Mouse (Mus musculus): ENCODE measurements around the gene Oas1e. TPM values are rescaled to one million over a fixed set of nuclear protein-coding genes. Genes with fewer than 3 reads are reported as not detected.
A peak's percentile ranks its signal among the peaks of the same experiment; 100 is the strongest.

Oas1e gene
- total and polyA plus RNA-seq, 3 experiments, result not detected

GRCm38 (mm10) chr5:120777478-120777877 lies 17.9 kb downstream of the Oas1e start, which contains the start of gene Oas3:
Gene Oas3 (minus strand): TSS chr5:120777661.
- ATAC-seq (ENCODE audit: extremely low read depth, insufficient number of reproducible peaks, low FRiP score, poor library complexity, severe bottlenecking) (no peak), DNase-seq (ENCODE audit: low spot score) (no peak)
- Histone ChIP-seq H3K9me3 (replicated peaks) (no peaks in the 10 kb centered on the region), H3K36me3 (replicated peaks) (no peaks in the 10 kb centered on the region), H3K27me3 (ENCODE audit: insufficient read depth, low read length) (0 out of 2 replicates have a peak, but pooled peaks cover 4% of the 10 kb centered on the region), H3K4me1 (ENCODE audit: insufficient read depth, low read depth, low read length) (peaks cover 32% of the 10 kb centered on the region), H3K4me3 (ENCODE audit: low read depth, low read length) (peak within 1 kb of the TSS; percentile 45; the same call in 1 of the 2 replicates)
- TF ChIP-seq GATA1 (IDR thresholded peaks at IDR 0.05; ENCODE audit: borderline replicate concordance, low read length), result no peak

- no peaks in the 10 kb centered on the region for H3K9me3 ChIP-seq (replicated peaks)
- TF ChIP-seq POLR2AphosphoS5 (IDR thresholded peaks at IDR 0.05; ENCODE audit: insufficient replicate concordance, low read depth, low read length) (no peak), CTCF (IDR thresholded peaks at IDR 0.05; ENCODE audit: low read depth, low read length) (no peak)
- no peaks in the 10 kb centered on the region for H3K36me3 ChIP-seq (replicated peaks)
- DNase-seq (ENCODE audit: low spot score) (no peak), ATAC-seq (ENCODE audit: extremely low read depth, insufficient number of reproducible peaks, low FRiP score, poor library complexity, severe bottlenecking) (no peak)
- peaks cover 32% of the 10 kb centered on the region for H3K4me1 ChIP-seq (ENCODE audit: insufficient read depth, low read depth, low read length)
- no peak overlapping the region for H3K4me3 ChIP-seq (ENCODE audit: low read depth, low read length)
- H3K27me3 ChIP-seq (ENCODE audit: insufficient read depth, low read length), result 0 out of 2 replicates have a peak, but pooled peaks cover 4% of the 10 kb centered on the region
Measured at GRCm38 (mm10) chr5:120776801-120777200, 18.5 kb downstream of the Oas1e start.

GRCm38 (mm10) chr5:120775287-120775985 lies 19.9 kb downstream of the Oas1e start:
- no peak overlapping the region; the same call in 1 of the 2 replicates for H3K4me3 ChIP-seq (ENCODE audit: low read depth, low read length)
- peaks cover 32% of the 10 kb centered on the region for H3K4me1 ChIP-seq (ENCODE audit: insufficient read depth, low read depth, low read length)
- no peaks in the 10 kb centered on the region for H3K36me3 ChIP-seq (replicated peaks)
- peaks cover 6% of the 10 kb centered on the region; the same call in 1 of the 2 replicates for H3K27me3 ChIP-seq (ENCODE audit: insufficient read depth, low read length)
- no peak for DNase-seq (ENCODE audit: low spot score)
- TF ChIP-seq CTCF (IDR thresholded peaks at IDR 0.05; ENCODE audit: low read depth, low read length), result no peak
- TF ChIP-seq POLR2AphosphoS5 (IDR thresholded peaks at IDR 0.05; ENCODE audit: insufficient replicate concordance, low read depth, low read length), result no peak
- H3K9me3 ChIP-seq (replicated peaks), result no peaks in the 10 kb centered on the region
- ATAC-seq (ENCODE audit: extremely low read depth, insufficient number of reproducible peaks, low FRiP score, poor library complexity, severe bottlenecking), result peak; percentile 65

GRCm38 (mm10) chr5:120769396-120769795 lies 25.9 kb downstream of the Oas1e start:
- Histone ChIP-seq H3K4me3 (ENCODE audit: low read depth, low read length) (no peak overlapping the region), H3K9me3 (replicated peaks) (no peaks in the 10 kb centered on the region), H3K36me3 (replicated peaks) (no peaks in the 10 kb centered on the region), H3K4me1 (ENCODE audit: insufficient read depth, low read depth, low read length) (no peaks in the 10 kb centered on the region), H3K27me3 (ENCODE audit: insufficient read depth, low read length) (peaks cover 9% of the 10 kb centered on the region; the same call in 1 of the 2 replicates)
- no peak for TF ChIP-seq TAL1 (conservative IDR thresholded peaks at IDR 0.05; ENCODE audit: low read depth, low read length)
- TF ChIP-seq GATA2 (IDR thresholded peaks at IDR 0.05; ENCODE audit: borderline replicate concordance, low read depth, low read length), result no peak
- TF ChIP-seq POLR2AphosphoS5 (IDR thresholded peaks at IDR 0.05; ENCODE audit: insufficient replicate concordance, low read depth, low read length), result no peak
- TF ChIP-seq CTCF (IDR thresholded peaks at IDR 0.05; ENCODE audit: low read depth, low read length), result no peak
- no peak for TF ChIP-seq GATA1 (IDR thresholded peaks at IDR 0.05; ENCODE audit: borderline replicate concordance, low read length)
- DNase-seq (ENCODE audit: low spot score) (no peak), ATAC-seq (ENCODE audit: extremely low read depth, insufficient number of reproducible peaks, low FRiP score, poor library complexity, severe bottlenecking) (no peak)

GRCm38 (mm10) chr5:120765010-120765409 lies 30.3 kb downstream of the Oas1e start:
- DNase-seq (ENCODE audit: low spot score) (no peak), ATAC-seq (ENCODE audit: extremely low read depth, insufficient number of reproducible peaks, low FRiP score, poor library complexity, severe bottlenecking) (no peak)
- no peak for TF ChIP-seq CTCF (IDR thresholded peaks at IDR 0.05; ENCODE audit: low read depth, low read length)
- no peak for TF ChIP-seq GATA2 (IDR thresholded peaks at IDR 0.05; ENCODE audit: borderline replicate concordance, low read depth, low read length)
- TF ChIP-seq POLR2AphosphoS5 (IDR thresholded peaks at IDR 0.05; ENCODE audit: insufficient replicate concordance, low read depth, low read length), result no peak
- no peak for TF ChIP-seq GATA1 (IDR thresholded peaks at IDR 0.05; ENCODE audit: borderline replicate concordance, low read length)
- no peak for TF ChIP-seq TAL1 (conservative IDR thresholded peaks at IDR 0.05; ENCODE audit: low read depth, low read length)
- H3K27me3 ChIP-seq (ENCODE audit: insufficient read depth, low read length), result peaks cover 11% of the 10 kb centered on the region; the same call in 1 of the 2 replicates
- no peaks in the 10 kb centered on the region for H3K9me3 ChIP-seq (replicated peaks)
- H3K4me3 ChIP-seq (ENCODE audit: low read depth, low read length), result no peak overlapping the region
- no peaks in the 10 kb centered on the region for H3K4me1 ChIP-seq (ENCODE audit: insufficient read depth, low read depth, low read length)
- H3K36me3 ChIP-seq (replicated peaks), result no peaks in the 10 kb centered on the region

- no peaks in the 10 kb centered on the region for H3K36me3 ChIP-seq (replicated peaks)
- no peak for DNase-seq (ENCODE audit: low spot score)
- no peak for ATAC-seq (ENCODE audit: extremely low read depth, insufficient number of reproducible peaks, low FRiP score, poor library complexity, severe bottlenecking)
Measured at GRCm38 (mm10) chr5:120761901-120762300, 33.4 kb downstream of the Oas1e start.

More at GRCm38 (mm10) chr5:120761901-120762300, 33.4 kb downstream of the Oas1e start:
- no peak overlapping the region for H3K4me3 ChIP-seq (ENCODE audit: low read depth, low read length)
- no peaks in the 10 kb centered on the region for H3K4me1 ChIP-seq (ENCODE audit: insufficient read depth, low read depth, low read length)
- peaks cover 14% of the 10 kb centered on the region; the same call in 1 of the 2 replicates for H3K27me3 ChIP-seq (ENCODE audit: insufficient read depth, low read length)
- TF ChIP-seq POLR2AphosphoS5 (IDR thresholded peaks at IDR 0.05; ENCODE audit: insufficient replicate concordance, low read depth, low read length) (no peak), CTCF (IDR thresholded peaks at IDR 0.05; ENCODE audit: low read depth, low read length) (no peak), GATA2 (IDR thresholded peaks at IDR 0.05; ENCODE audit: borderline replicate concordance, low read depth, low read length) (no peak), TAL1 (conservative IDR thresholded peaks at IDR 0.05; ENCODE audit: low read depth, low read length) (no peak), GATA1 (IDR thresholded peaks at IDR 0.05; ENCODE audit: borderline replicate concordance, low read length) (no peak)
- H3K9me3 ChIP-seq (replicated peaks), result no peaks in the 10 kb centered on the region

All from G1E (cell line).